Mouse (Mus musculus): Measurements from ENCODE around the gene Slc9b1.

- TF ChIP-seq POLR2A (IDR thresholded peaks at IDR 0.05; ENCODE audit: borderline replicate concordance, insufficient read depth, low read length) (no peak), CTCF (IDR thresholded peaks at IDR 0.05; ENCODE audit: borderline replicate concordance, insufficient read depth, low read depth, low read length) (no peak)
These were observed 20.7 kb upstream of the Slc9b1 start for GRCm38 (mm10) chr3:135327176-135327575.
